Mouse (Mus musculus) small intestine, adult 2 months (tissue): ENCODE data around the gene Mfsd2a.

Experiments
- CTCF ChIP-seq: fragments of 200-500 bp; IDR thresholded peaks from 2 replicates; pipeline ENCODE4 v1.5.1; 2012; ENCODE audit warnings: low read depth, mild to moderate bottlenecking, control low read depth, inconsistent platforms, low read length, moderate library complexity, mixed read lengths; ENCODE audit not compliant: insufficient replicate concordance, insufficient read length; ENCODE audit errors: extremely low read depth
- POLR2A ChIP-seq: fragments of 200-500 bp; IDR thresholded peaks from 2 replicates; pipeline ENCODE4 v1.6.1; 2012; ENCODE audit warnings: low read depth, mild to moderate bottlenecking, control low read depth, inconsistent platforms, low read length, moderate library complexity

DNA sequence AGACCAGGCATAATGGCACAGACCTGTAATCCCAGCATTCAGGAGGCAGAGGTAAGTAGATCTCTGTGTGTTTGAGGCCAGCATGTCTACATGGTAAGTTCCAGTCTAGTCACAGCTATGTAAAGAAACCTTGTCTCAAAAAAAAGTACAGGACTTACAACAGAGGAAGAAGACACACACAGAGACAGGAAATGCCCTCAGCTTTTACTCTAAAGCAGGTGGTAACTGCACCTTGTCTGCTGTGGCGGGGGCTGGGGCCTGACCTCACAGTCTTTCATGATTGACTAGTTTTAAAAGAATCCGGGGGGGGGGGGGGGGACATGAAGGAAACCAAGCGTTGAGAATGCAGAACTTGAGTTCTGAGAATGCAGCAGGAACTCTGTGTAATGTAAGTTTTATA is 27.1 kb downstream of the Mfsd2a start:
- TF ChIP-seq POLR2A = no peak
- no peak for TF ChIP-seq CTCF
